Mouse (Mus musculus) kidney, adult 2 months (tissue): Measurements from ENCODE around the gene Tmem232. TPM values are rescaled to one million over a fixed set of nuclear protein-coding genes. Genes with fewer than 3 reads are reported as not detected.
"Not testable (repeated sequence)": the region's sequence is repeated elsewhere in the genome, so short reads cannot be mapped to it uniquely, and the experiment has no call there.

Experiments used
- DNase-seq: peaks from one replicate; pipeline ENCODE4 v3.0.0; 2021
- H3K27ac ChIP-seq: fragments of 200-500 bp; 2 replicates; pipeline ENCODE4 v1.5.1; 2012; ENCODE audit warnings: low read depth, low read length, control low read depth, inconsistent platforms; ENCODE audit not compliant: insufficient read depth
- H3K27me3 ChIP-seq: fragments of 200-500 bp; replicated peaks from 2 replicates; pipeline ENCODE4 v1.6.1; 2012; ENCODE audit warnings: mild to moderate bottlenecking, moderate library complexity, low read length, inconsistent platforms; ENCODE audit not compliant: control insufficient read depth, insufficient read depth
- H3K36me3 ChIP-seq: fragments of 200-500 bp; 2 replicates; pipeline ENCODE4 v1.6.1; 2012; ENCODE audit warnings: mild to moderate bottlenecking, moderate library complexity, low read length, inconsistent platforms; ENCODE audit not compliant: control insufficient read depth, insufficient read depth
- H3K4me1 ChIP-seq: fragments of 200-500 bp; 2 replicates; pipeline ENCODE4 v1.6.1; 2011; ENCODE audit warnings: low read length; ENCODE audit not compliant: control insufficient read depth, insufficient read depth
- H3K4me3 ChIP-seq: fragments of 200-500 bp; 2 replicates; pipeline ENCODE4 v1.5.1; 2011; ENCODE audit warnings: mild to moderate bottlenecking, low read depth, low read length, control low read depth; ENCODE audit not compliant: insufficient read depth
- CTCF ChIP-seq: fragments of 200-500 bp; conservative IDR thresholded peaks from 2 replicates; pipeline ENCODE4 v1.5.1; 2011; ENCODE audit warnings: low read depth, mild to moderate bottlenecking, control low read depth, low read length, moderate library complexity, mixed read lengths; ENCODE audit not compliant: insufficient read depth, insufficient read length
- POLR2A ChIP-seq: fragments of 200-500 bp; IDR thresholded peaks from one replicate; pipeline ENCODE4 v1.6.1; 2011; ENCODE audit warnings: low read depth, low read length, control low read depth
- WGBS: fragments of 180-500 bp; shearing (Covaris S2); methylation state at CpG from one replicate; pipeline ENCODE4 v1.1.7; 2018; 5-methylcytosine and 5-hydroxymethylcytosine counted together
- polyA plus RNA-seq: library from polyadenylated mRNA; depleted of rRNA; stranded (reverse); fragments of >200 nt; gene quantifications from 2 replicates; pipeline ENCODE4 v1.2.3, GENCODE M21; 2012

The Tmem232 gene
- polyA plus RNA-seq, 1 experiment: not detected

DNA sequence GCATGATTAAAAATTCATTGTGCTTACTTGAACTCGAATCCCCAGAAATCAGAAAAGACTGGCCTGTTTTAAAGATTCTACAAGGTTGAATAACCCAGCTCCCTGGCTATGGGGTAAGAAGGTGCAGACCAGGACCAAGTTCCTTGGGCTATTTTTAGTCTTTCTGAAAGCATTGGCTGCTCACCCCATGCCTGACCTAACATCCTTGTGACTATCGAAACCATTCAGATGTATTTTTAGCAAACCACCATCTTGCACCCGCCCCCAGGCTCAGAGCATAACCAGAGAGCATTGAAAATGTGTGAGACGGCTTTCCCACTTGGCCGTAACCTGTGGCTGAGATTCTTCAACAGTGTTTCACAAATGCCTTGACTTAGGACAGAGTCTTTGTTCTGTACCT lies 13.1 kb downstream of the Tmem232 start:
- WGBS: 68% methylated on average over 5 of the region's 5 CpGs
- no peaks in the 10 kb centered on the region for H3K27me3 ChIP-seq
- DNase-seq: no peak
- no peak overlapping the region for H3K4me3 ChIP-seq
- no peaks in the 10 kb centered on the region for H3K36me3 ChIP-seq
- TF ChIP-seq CTCF (no peak), POLR2A (no peak)
- H3K27ac ChIP-seq: no peak overlapping the region
- no peaks in the 10 kb centered on the region for H3K4me1 ChIP-seq

DNA sequence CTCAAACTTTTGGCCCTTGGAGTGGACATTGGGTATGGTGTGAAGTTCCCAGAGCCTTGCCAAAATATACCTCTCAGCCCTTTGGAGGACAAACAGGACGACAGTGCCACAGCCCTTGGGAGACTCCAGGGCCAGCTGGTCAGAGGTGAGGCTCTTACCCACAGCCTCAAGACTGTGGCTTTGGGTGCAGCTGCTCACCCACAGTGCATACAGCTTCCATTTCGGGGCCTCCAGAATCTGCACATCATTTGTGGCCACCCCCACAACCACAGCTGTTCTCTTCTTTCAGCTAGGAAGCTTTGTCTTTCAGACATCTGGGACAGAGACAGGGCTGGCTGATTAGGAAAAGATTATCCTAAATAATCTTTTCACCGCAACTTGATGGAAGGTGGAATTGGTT lies 27.1 kb downstream of the Tmem232 start:
- H3K36me3 ChIP-seq: no peaks in the 10 kb centered on the region
- no peak overlapping the region for H3K4me3 ChIP-seq
- H3K27ac ChIP-seq: no peak overlapping the region
- 85% methylated on average over 3 of the region's 3 CpGs for WGBS
- TF ChIP-seq CTCF (no peak), POLR2A (no peak)
- no peak for DNase-seq
- H3K4me1 ChIP-seq: no peaks in the 10 kb centered on the region
- H3K27me3 ChIP-seq: no peaks in the 10 kb centered on the region

DNA sequence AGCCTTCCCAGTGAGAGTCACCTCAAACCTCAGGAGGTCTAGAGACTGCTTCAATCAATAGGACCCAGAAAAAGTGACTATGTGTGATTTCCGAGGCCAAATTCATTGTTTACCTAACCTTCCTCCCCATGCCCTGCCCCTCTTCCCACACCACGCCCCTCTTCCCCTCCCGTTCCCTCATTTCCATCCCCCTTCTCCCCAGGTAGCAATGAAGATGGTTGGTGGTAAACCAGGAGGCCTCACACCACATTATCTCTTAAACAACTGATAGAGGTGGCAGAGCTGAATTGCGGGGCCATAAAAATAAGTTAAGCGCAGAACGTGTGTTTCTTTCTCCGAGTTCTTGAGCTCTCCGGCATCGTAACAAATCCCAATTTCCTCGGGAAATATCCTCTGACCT lies 55.9 kb downstream of the Tmem232 start:
- TF ChIP-seq CTCF (no peak), POLR2A (no peak)
- Histone ChIP-seq H3K27ac (no peak overlapping the region), H3K27me3 (no peaks in the 10 kb centered on the region), H3K4me1 (no peaks in the 10 kb centered on the region), H3K36me3 (no peaks in the 10 kb centered on the region), H3K4me3 (no peak overlapping the region)
- WGBS: 25% methylated on average over 10 of the region's 10 CpGs
- DNase-seq: no peak

DNA sequence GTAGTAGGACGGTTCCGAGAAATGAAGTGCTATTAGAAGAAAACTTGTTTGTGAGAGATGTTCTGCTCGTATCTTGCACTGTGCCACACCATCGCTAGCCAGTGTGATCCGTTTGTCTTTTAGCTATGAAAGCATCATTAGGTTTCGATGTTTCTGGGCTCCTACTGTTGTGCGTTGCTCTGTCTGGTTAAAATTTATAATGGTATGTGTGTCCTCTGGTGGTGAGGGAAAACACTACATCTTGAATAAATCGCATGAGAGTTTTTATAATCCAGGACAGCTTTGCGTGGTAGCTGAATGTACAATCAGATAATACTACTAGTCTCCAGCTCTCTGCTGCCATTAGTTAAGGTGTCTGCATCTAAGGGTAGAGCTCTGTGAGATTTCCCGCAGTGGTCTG lies 63.8 kb downstream of the Tmem232 start:
- H3K4me3 ChIP-seq: no peak overlapping the region
- no peak for DNase-seq
- 90% methylated on average over 10 of the region's 10 CpGs for WGBS
- H3K27me3 ChIP-seq: no peaks in the 10 kb centered on the region
- H3K4me1 ChIP-seq: no peaks in the 10 kb centered on the region
- TF ChIP-seq POLR2A (no peak), CTCF (no peak)
- H3K36me3 ChIP-seq: no peaks in the 10 kb centered on the region
- H3K27ac ChIP-seq: no peak overlapping the region

DNA sequence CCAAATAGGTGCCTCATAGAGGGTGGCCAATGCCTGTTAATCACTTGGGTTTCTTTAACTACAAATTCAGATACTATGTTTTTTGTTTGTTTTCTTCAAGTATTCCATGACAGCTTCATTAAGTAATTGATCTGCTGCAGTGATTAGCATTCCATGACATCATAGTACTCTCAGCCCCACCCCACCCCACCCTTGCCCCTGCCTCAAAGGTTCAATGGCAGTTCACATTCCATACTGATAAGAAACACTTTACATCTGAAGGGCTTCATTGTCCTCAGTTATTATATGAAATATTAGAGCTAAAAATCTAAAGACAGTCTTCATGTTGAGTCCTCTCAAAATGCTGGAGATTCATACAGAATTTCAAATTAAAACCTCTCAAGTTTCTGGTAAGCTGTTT lies 89.8 kb downstream of the Tmem232 start:
- H3K27me3 ChIP-seq: no peaks in the 10 kb centered on the region
- no peak overlapping the region for H3K27ac ChIP-seq
- H3K36me3 ChIP-seq: no peaks in the 10 kb centered on the region
- no peak for TF ChIP-seq POLR2A
- TF ChIP-seq CTCF: no peak
- DNase-seq: no peak
- H3K4me3 ChIP-seq: no peak overlapping the region
- no peaks in the 10 kb centered on the region for H3K4me1 ChIP-seq

DNA sequence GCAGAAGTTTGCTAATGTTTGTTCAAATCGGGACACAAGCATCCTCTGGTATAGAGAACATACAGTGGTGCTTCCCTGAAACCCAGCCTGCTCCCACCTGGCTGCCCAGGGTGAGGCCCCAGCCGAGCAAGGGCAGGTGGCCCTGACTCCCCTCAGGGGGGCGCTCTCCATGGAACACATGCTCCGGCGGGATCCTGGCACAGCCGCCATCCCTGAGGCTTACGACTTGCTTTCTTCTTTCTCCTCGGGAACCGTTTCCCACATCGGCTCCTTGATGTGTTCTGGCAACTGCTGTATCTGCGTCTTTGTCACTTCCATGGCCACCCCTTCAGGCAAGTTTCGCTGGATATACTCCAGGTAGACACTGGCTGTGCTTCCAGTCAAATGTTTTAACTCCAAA lies 102.7 kb downstream of the Tmem232 start:
- not testable (repeated sequence) for H3K36me3 ChIP-seq, H3K4me1 ChIP-seq, H3K27ac ChIP-seq, H3K4me3 ChIP-seq, H3K27me3 ChIP-seq, DNase-seq
- 89% methylated on average over 12 of the region's 12 CpGs for WGBS

DNA sequence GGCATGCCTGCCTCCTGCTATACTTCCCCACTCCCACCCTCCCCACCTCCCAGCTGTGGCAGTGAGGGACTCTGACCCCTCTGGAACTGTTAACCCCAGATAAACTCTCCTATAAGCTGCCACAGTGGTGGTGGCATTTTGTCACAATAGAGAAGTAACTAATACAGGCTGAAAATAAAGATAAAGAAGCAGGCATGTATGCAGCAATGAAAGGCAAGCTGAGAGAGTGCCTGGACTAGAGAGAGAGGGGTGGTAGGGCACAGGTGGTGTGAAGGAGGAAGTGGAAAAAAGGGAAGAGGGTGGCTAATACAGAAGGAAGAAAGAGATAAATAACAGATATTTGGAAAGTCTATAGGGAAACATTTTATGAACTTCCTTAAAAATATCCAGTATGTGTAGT lies 121.5 kb downstream of the Tmem232 start:
- Histone ChIP-seq H3K27ac (no peak overlapping the region), H3K27me3 (no peaks in the 10 kb centered on the region), H3K4me3 (no peak overlapping the region), H3K4me1 (no peaks in the 10 kb centered on the region), H3K36me3 (no peaks in the 10 kb centered on the region)
- TF ChIP-seq POLR2A (no peak), CTCF (no peak)
- DNase-seq: no peak

DNA sequence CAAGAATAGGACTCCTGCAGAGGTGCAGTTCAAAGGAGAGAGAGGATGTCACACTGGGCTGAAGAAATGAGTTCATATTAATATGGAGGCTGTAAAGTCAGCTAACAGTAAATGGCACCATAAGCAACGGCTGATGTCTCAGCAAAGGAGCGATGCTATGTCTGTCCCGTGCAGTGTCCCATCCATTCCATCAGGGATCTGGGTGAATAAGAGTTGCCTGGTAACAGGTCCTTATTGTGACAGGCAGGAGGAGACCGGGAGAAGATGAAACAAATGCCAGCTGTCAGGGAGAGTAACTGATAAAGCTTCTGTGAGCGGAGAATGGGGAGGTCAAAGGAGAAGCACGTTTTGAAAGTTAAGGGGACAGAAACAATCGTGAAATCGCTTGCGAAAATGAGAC lies 135.3 kb downstream of the Tmem232 start:
- 62% methylated on average over 9 of the region's 9 CpGs for WGBS
- DNase-seq: no peak
- H3K27me3 ChIP-seq: no peaks in the 10 kb centered on the region

More for the DNA sequence above, 135.3 kb downstream of the Tmem232 start:
- no peaks in the 10 kb centered on the region for H3K36me3 ChIP-seq
- TF ChIP-seq POLR2A (no peak), CTCF (no peak)
- H3K27ac ChIP-seq: no peak overlapping the region
- H3K4me3 ChIP-seq: no peak overlapping the region
- H3K4me1 ChIP-seq: peaks cover 4% of the 10 kb centered on the region; the same call in 1 of the 2 replicates
